Mouse (Mus musculus): ENCODE results near the gene Jrkl. TPM values are rescaled to one million over a fixed set of nuclear protein-coding genes. Genes with fewer than 3 reads are reported as not detected.

Gene Jrkl
- polyA plus RNA-seq (2016; fragmentation: Nextera tagmentation; extraction: Ambion mirVana): 7.1 and 8.4 TPM in 2 replicates

GRCm38 (mm10) chr9:13245481-13245880 is at the start of gene Jrkl:
Jrkl (minus strand) TSS chr9:13245829.
- Histone ChIP-seq H3K27me3 (ENCODE audit: poor library complexity, severe bottlenecking) (no peaks in the 10 kb centered on the region), H3K9me3 (peaks cover 4% of the 10 kb centered on the region; the same call in 1 of the 2 replicates), H3K36me3 (replicated peaks) (peaks cover 6% of the 10 kb centered on the region), H3K27ac (peak within 1 kb of the TSS; percentile 91), H3K4me3 (peak within 1 kb of the TSS; percentile 64), H3K4me1 (peaks cover 26% of the 10 kb centered on the region)
- 9% methylated on average over 10 of the region's 10 CpGs for WGBS
- DNase-seq (ENCODE audit: extremely low spot score, low spot score): peak; percentile 22

GRCm38 (mm10) chr9:13287482-13287881 is 41.9 kb upstream of the Jrkl start:
- no peaks in the 10 kb centered on the region for H3K27me3 ChIP-seq (ENCODE audit: poor library complexity, severe bottlenecking)
- H3K36me3 ChIP-seq (replicated peaks): no peaks in the 10 kb centered on the region
- no peaks in the 10 kb centered on the region for H3K9me3 ChIP-seq
- H3K4me1 ChIP-seq: no peaks in the 10 kb centered on the region
- H3K27ac ChIP-seq: no peak overlapping the region
- WGBS: 74% methylated on average over 2 of the region's 2 CpGs
- DNase-seq (ENCODE audit: extremely low spot score, low spot score): no peak
- no peak overlapping the region for H3K4me3 ChIP-seq

- H3K9me3 ChIP-seq: no peaks in the 10 kb centered on the region
- H3K4me3 ChIP-seq: no peak overlapping the region
- no peaks in the 10 kb centered on the region for H3K27me3 ChIP-seq (ENCODE audit: poor library complexity, severe bottlenecking)
- 94% methylated on average over 1 of the region's 1 CpGs for WGBS
- no peak overlapping the region for H3K27ac ChIP-seq
- H3K4me1 ChIP-seq: no peaks in the 10 kb centered on the region
- no peaks in the 10 kb centered on the region for H3K36me3 ChIP-seq (replicated peaks)
- DNase-seq (ENCODE audit: extremely low spot score, low spot score): no peak
These were observed 27.6 kb upstream of the Jrkl start for GRCm38 (mm10) chr9:13273219-13273618.

GRCm38 (mm10) chr9:13260980-13261379 is 15.4 kb upstream of the Jrkl start:
- Histone ChIP-seq H3K36me3 (replicated peaks) (no peaks in the 10 kb centered on the region), H3K27ac (no peak overlapping the region), H3K4me1 (no peaks in the 10 kb centered on the region), H3K27me3 (ENCODE audit: poor library complexity, severe bottlenecking) (no peaks in the 10 kb centered on the region), H3K4me3 (no peak overlapping the region), H3K9me3 (no peaks in the 10 kb centered on the region)
- DNase-seq (ENCODE audit: extremely low spot score, low spot score): no peak
- WGBS: 87% methylated on average over 3 of the region's 3 CpGs

GRCm38 (mm10) chr9:13258173-13258572 is 12.5 kb upstream of the Jrkl start:
- WGBS: 91% methylated on average over 2 of the region's 2 CpGs

GRCm38 (mm10) chr9:13256726-13257125 is 11.1 kb upstream of the Jrkl start:
- no peak for DNase-seq (ENCODE audit: extremely low spot score, low spot score)
- Histone ChIP-seq H3K4me1 (no peaks in the 10 kb centered on the region), H3K4me3 (no peak overlapping the region), H3K9me3 (no peaks in the 10 kb centered on the region), H3K36me3 (replicated peaks) (no peaks in the 10 kb centered on the region), H3K27ac (no peak overlapping the region), H3K27me3 (ENCODE audit: poor library complexity, severe bottlenecking) (no peaks in the 10 kb centered on the region)
- 95% methylated on average over 1 of the region's 1 CpGs for WGBS

More at GRCm38 (mm10) chr9:13258173-13258572, 12.5 kb upstream of the Jrkl start:
- no peaks in the 10 kb centered on the region for H3K27me3 ChIP-seq (ENCODE audit: poor library complexity, severe bottlenecking)
- H3K4me1 ChIP-seq: no peaks in the 10 kb centered on the region
- H3K9me3 ChIP-seq: no peaks in the 10 kb centered on the region
- no peak overlapping the region for H3K4me3 ChIP-seq
- no peak for DNase-seq (ENCODE audit: extremely low spot score, low spot score)
- H3K36me3 ChIP-seq (replicated peaks): no peaks in the 10 kb centered on the region
- H3K27ac ChIP-seq: no peak overlapping the region

GRCm38 (mm10) chr9:13251251-13251650 is 5.6 kb upstream of the Jrkl start:
- Histone ChIP-seq H3K27me3 (ENCODE audit: poor library complexity, severe bottlenecking) (no peaks in the 10 kb centered on the region), H3K27ac (no peak overlapping the region), H3K36me3 (replicated peaks) (no peaks in the 10 kb centered on the region), H3K4me3 (no peak overlapping the region), H3K9me3 (no peaks in the 10 kb centered on the region), H3K4me1 (peaks cover 9% of the 10 kb centered on the region)
- 84% methylated on average over 2 of the region's 2 CpGs for WGBS
- no peak for DNase-seq (ENCODE audit: extremely low spot score, low spot score)

- no peaks in the 10 kb centered on the region for H3K27me3 ChIP-seq (ENCODE audit: poor library complexity, severe bottlenecking)
- H3K4me3 ChIP-seq: no peak overlapping the region
- no peak overlapping the region for H3K27ac ChIP-seq
- 96% methylated on average over 4 of the region's 4 CpGs for WGBS
- peaks cover 26% of the 10 kb centered on the region for H3K4me1 ChIP-seq
- peaks cover 4% of the 10 kb centered on the region; the same call in 1 of the 2 replicates for H3K9me3 ChIP-seq
- DNase-seq (ENCODE audit: extremely low spot score, low spot score): no peak
- peaks cover 6% of the 10 kb centered on the region for H3K36me3 ChIP-seq (replicated peaks)
These were observed 2.5 kb upstream of the Jrkl start for GRCm38 (mm10) chr9:13248104-13248503.

GRCm38 (mm10) chr9:13246815-13247638 is 1.4 kb upstream of the Jrkl start, which contains the start of gene Ccdc82:
Ccdc82 (plus strand) TSS chr9:13246955.
- WGBS: 5% methylated on average over 29 of the region's 39 CpGs
- peak; percentile 97 for DNase-seq (ENCODE audit: extremely low spot score, low spot score)
- Histone ChIP-seq H3K4me1 (peaks cover 26% of the 10 kb centered on the region), H3K27ac (peak within 1 kb of the TSS; percentile 91), H3K36me3 (replicated peaks) (peaks cover 6% of the 10 kb centered on the region), H3K4me3 (peak within 1 kb of the TSS; percentile 64), H3K27me3 (ENCODE audit: poor library complexity, severe bottlenecking) (no peaks in the 10 kb centered on the region), H3K9me3 (peaks cover 4% of the 10 kb centered on the region; the same call in 1 of the 2 replicates)

- Histone ChIP-seq H3K36me3 (replicated peaks) (peaks cover 6% of the 10 kb centered on the region), H3K27ac (no peak overlapping the region), H3K4me1 (peaks cover 22% of the 10 kb centered on the region), H3K4me3 (no peak overlapping the region), H3K9me3 (peaks cover 4% of the 10 kb centered on the region; the same call in 1 of the 2 replicates), H3K27me3 (ENCODE audit: poor library complexity, severe bottlenecking) (no peaks in the 10 kb centered on the region)
- no peak for DNase-seq (ENCODE audit: extremely low spot score, low spot score)
These were observed 3.3 kb downstream of the Jrkl start for GRCm38 (mm10) chr9:13242321-13242720.

GRCm38 (mm10) chr9:13231545-13232216 is 13.9 kb downstream of the Jrkl start:
- no peak for DNase-seq (ENCODE audit: extremely low spot score, low spot score)
- 28% methylated on average over 5 of the region's 5 CpGs for WGBS
- H3K4me3 ChIP-seq: no peak overlapping the region

GRCm38 (mm10) chr9:13230553-13230952 is 15.1 kb downstream of the Jrkl start:
- DNase-seq (ENCODE audit: extremely low spot score, low spot score): no peak
- no peak overlapping the region for H3K4me3 ChIP-seq
- no peaks in the 10 kb centered on the region for H3K36me3 ChIP-seq (replicated peaks)
- 13% methylated on average over 4 of the region's 4 CpGs for WGBS
- no peak overlapping the region for H3K27ac ChIP-seq
- peaks cover 6% of the 10 kb centered on the region; the same call in 1 of the 2 replicates for H3K4me1 ChIP-seq
- no peaks in the 10 kb centered on the region for H3K27me3 ChIP-seq (ENCODE audit: poor library complexity, severe bottlenecking)
- H3K9me3 ChIP-seq: no peaks in the 10 kb centered on the region

More at GRCm38 (mm10) chr9:13231545-13232216, 13.9 kb downstream of the Jrkl start:
- Histone ChIP-seq H3K9me3 (no peaks in the 10 kb centered on the region), H3K27me3 (ENCODE audit: poor library complexity, severe bottlenecking) (no peaks in the 10 kb centered on the region), H3K27ac (no peak overlapping the region), H3K4me1 (peaks cover 6% of the 10 kb centered on the region; the same call in 1 of the 2 replicates), H3K36me3 (replicated peaks) (no peaks in the 10 kb centered on the region)

GRCm38 (mm10) chr9:13225872-13226271 is 19.8 kb downstream of the Jrkl start:
- H3K27ac ChIP-seq: no peak overlapping the region
- WGBS: 76% methylated on average over 1 of the region's 1 CpGs
- no peaks in the 10 kb centered on the region for H3K9me3 ChIP-seq
- no peak for DNase-seq (ENCODE audit: extremely low spot score, low spot score)
- no peaks in the 10 kb centered on the region for H3K36me3 ChIP-seq (replicated peaks)
- no peaks in the 10 kb centered on the region for H3K27me3 ChIP-seq (ENCODE audit: poor library complexity, severe bottlenecking)
- peaks cover 5% of the 10 kb centered on the region; the same call in 1 of the 2 replicates for H3K4me1 ChIP-seq
- no peak overlapping the region for H3K4me3 ChIP-seq

All from forebrain, embryonic 10.5 days (tissue).